In genomic region chr10:90493436-90493835, GRCm38 (mm10) we compare ENCODE assay signal across 12 mouse cellular contexts.
DNase-seq lines count a peak whose midpoint lies in the region; ATAC-seq lines count a peak whose summit lies in the region.
"Had no signal": no experiment of that assay in that cellular context is flagged by ENCODE, and none has a peak within 500 bp of the region (broad histone marks: within the 10 kb centered on the region; RNA-seq: fewer than 3 reads in every experiment).

No protein-coding gene starts in this region.

- ATAC-seq in forebrain, embryonic 15.5 days (replicated peaks): no peak
- ATAC-seq in kidney, embryonic 14.5 days (ENCODE audit: low FRiP score, low TSS enrichment): no peak
- ATAC-seq in megakaryocyte-erythroid progenitor cell, adult 5-6 weeks (replicated peaks; ENCODE audit: low FRiP score, low TSS enrichment, poor library complexity, severe bottlenecking): no peak

- H3K27me3 ChIP-seq in forebrain, embryonic 15.5 days: no peaks in the 10 kb centered on the region
- no peaks in the 10 kb centered on the region for H3K27me3 ChIP-seq in forebrain, embryonic 10.5 days (ENCODE audit: poor library complexity, severe bottlenecking)
- H3K27me3 ChIP-seq in kidney, embryonic 14.5 days (ENCODE audit: control insufficient read depth, insufficient read depth, low read length): no peaks in the 10 kb centered on the region
- H3K27me3 ChIP-seq: lung, embryonic 15.5 days had no signal

- no peaks in the 10 kb centered on the region for H3K36me3 ChIP-seq in forebrain, embryonic 15.5 days
- no peaks in the 10 kb centered on the region for H3K36me3 ChIP-seq in forebrain, embryonic 10.5 days (replicated peaks)
- no peaks in the 10 kb centered on the region for H3K36me3 ChIP-seq in kidney, embryonic 14.5 days (ENCODE audit: control insufficient read depth, insufficient read depth, low read length)
- H3K36me3 ChIP-seq: embryonic facial prominence, embryonic 10.5 days; lung, embryonic 15.5 days had no signal

- intact Hi-C loops in left cerebral cortex, postnatal 14 days (cut with DNase I): loop anchor here (5.0 to 10.0 kb wide), 3 partner anchors 61 to 191 kb away; no protein-coding TSS in a partner anchor

- no peak for DNase-seq in forebrain, embryonic 10.5 days (ENCODE audit: extremely low spot score, low spot score)
- DNase-seq in adrenal gland, adult 18-20 months (ENCODE audit: low spot score in 2 of 2): peak; percentile 3 to 19
- DNase-seq in cerebellum, postnatal 25 days: peak; percentile 41 to 59
- peak; percentile 36 to 72 for DNase-seq in left cerebral cortex, postnatal 14 days (ENCODE audit: low spot score in 2 of 2)
- no peak for DNase-seq in T-cell, adult 2 months (ENCODE audit: low spot score)
- DNase-seq: heart, adult 18-20 months; thymus, postnatal 4 days had no signal

- H3K4me3 ChIP-seq in forebrain, embryonic 15.5 days: no peak overlapping the region
- H3K4me3 ChIP-seq in forebrain, embryonic 10.5 days: no peak overlapping the region
- H3K4me3 ChIP-seq in kidney, embryonic 14.5 days (ENCODE audit: low read length): no peak overlapping the region
- H3K4me3 ChIP-seq: embryonic facial prominence, embryonic 10.5 days; lung, embryonic 15.5 days had no signal

- peaks cover 21% of the 10 kb centered on the region for H3K4me1 ChIP-seq in forebrain, embryonic 15.5 days
- peaks cover 5% of the 10 kb centered on the region; the same call in 1 of the 2 replicates for H3K4me1 ChIP-seq in forebrain, embryonic 10.5 days
- H3K4me1 ChIP-seq in kidney, embryonic 14.5 days (ENCODE audit: control insufficient read depth, insufficient read depth, low read length): no peaks in the 10 kb centered on the region
- H3K4me1 ChIP-seq: embryonic facial prominence, embryonic 10.5 days; lung, embryonic 15.5 days had no signal

- WGBS in forebrain, embryonic 15.5 days: 73% methylated on average over 7 of the region's 7 CpGs
- 94% methylated on average over 7 of the region's 7 CpGs for whole genome bisulfite sequencing in forebrain, embryonic 10.5 days
- WGBS in kidney, embryonic 14.5 days: 69% methylated on average over 7 of the region's 7 CpGs

- peak overlapping the region; percentile 33; the same call in 1 of the 2 replicates for H3K27ac ChIP-seq in forebrain, embryonic 15.5 days (replicated peaks)
- no peak overlapping the region for H3K27ac ChIP-seq in forebrain, embryonic 10.5 days
- H3K27ac ChIP-seq in kidney, embryonic 14.5 days (ENCODE audit: low read depth, low read length): no peak overlapping the region
- H3K27ac ChIP-seq: embryonic facial prominence, embryonic 10.5 days; lung, embryonic 15.5 days had no signal

- H3K9ac ChIP-seq in forebrain, embryonic 15.5 days (replicated peaks): no peak overlapping the region
- H3K9ac ChIP-seq in kidney, embryonic 14.5 days (ENCODE audit: low read depth, low read length): no peak overlapping the region
- H3K9ac ChIP-seq: lung, embryonic 15.5 days had no signal

- no peaks in the 10 kb centered on the region for H3K9me3 ChIP-seq in forebrain, embryonic 15.5 days
- no peaks in the 10 kb centered on the region for H3K9me3 ChIP-seq in forebrain, embryonic 10.5 days
- H3K9me3 ChIP-seq in kidney, embryonic 14.5 days (ENCODE audit: control insufficient read depth, low read length): no peaks in the 10 kb centered on the region
- H3K9me3 ChIP-seq: embryonic facial prominence, embryonic 10.5 days; lung, embryonic 15.5 days had no signal

- H3K4me2 ChIP-seq in forebrain, embryonic 15.5 days (replicated peaks): no peak overlapping the region
- no peak overlapping the region for H3K4me2 ChIP-seq in kidney, embryonic 14.5 days (replicated peaks; ENCODE audit: low read depth, low read length)
- H3K4me2 ChIP-seq: lung, embryonic 15.5 days had no signal

Comparison
In these comparisons a context has a peak if more than half of its experiments do, and no peak if none do; other contexts are left out.
1. DNase-seq: peak in adrenal gland, adult 18-20 months (2 of 2), cerebellum, postnatal 25 days (2 of 2) and left cerebral cortex, postnatal 14 days (2 of 2); none in forebrain, embryonic 10.5 days (single experiment) and T-cell, adult 2 months (single experiment).